Mouse (Mus musculus) left cerebral cortex, adult 8-10 months (tissue): ENCODE data around the gene Slc7a14. TPM values are rescaled to one million over a fixed set of nuclear protein-coding genes. Genes with fewer than 3 reads are reported as not detected.

Experiments used
- DNase-seq, 2 experiments: peaks; one replicate each; pipeline ENCODE4 v3.0.0; 2022; ENCODE audit warnings: low spot score in 2 of 2
- total RNA-seq, 4 experiments: library from RNA; stranded (reverse); gene quantifications; 2 replicates each; pipeline ENCODE4 v1.2.4; 2022

The Slc7a14 gene
- total RNA-seq, 4 experiments from 2014 or later: 58.9 to 67.3 (median 61.7) TPM

- DNase-seq: no peak
These were observed 48.7 kb downstream of the Slc7a14 start for GRCm38 (mm10) chr3:31261418-31262014.

DNA sequence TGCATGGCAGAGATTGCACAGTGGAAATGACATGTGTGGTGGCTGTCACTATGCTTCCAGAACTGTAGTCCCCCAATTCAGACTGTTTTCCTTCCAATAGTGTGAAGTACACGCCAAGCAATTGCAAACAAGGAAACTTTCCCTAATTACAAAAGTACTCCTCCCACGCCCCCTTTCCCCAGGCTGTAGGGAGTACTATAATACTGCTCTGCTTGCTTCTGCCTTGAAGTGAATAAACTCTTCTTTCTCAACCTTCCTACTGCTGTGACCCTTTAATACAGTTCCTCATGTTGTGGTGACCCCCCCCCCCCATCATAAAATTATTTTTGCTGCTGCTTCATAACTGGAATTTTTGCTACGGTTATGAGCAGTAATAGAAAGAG, 49.2 kb downstream of the Slc7a14 start:
- DNase-seq: no peak

- DNase-seq: no peak
These were observed 49.7 kb downstream of the Slc7a14 start for GRCm38 (mm10) chr3:31260329-31260963.

GRCm38 (mm10) chr3:31259553-31260255, 50.5 kb downstream of the Slc7a14 start:
- DNase-seq: no peak

GRCm38 (mm10) chr3:31254427-31254826, 55.8 kb downstream of the Slc7a14 start:
- DNase-seq: peak in 1 of 2 experiments; percentile 90

DNA sequence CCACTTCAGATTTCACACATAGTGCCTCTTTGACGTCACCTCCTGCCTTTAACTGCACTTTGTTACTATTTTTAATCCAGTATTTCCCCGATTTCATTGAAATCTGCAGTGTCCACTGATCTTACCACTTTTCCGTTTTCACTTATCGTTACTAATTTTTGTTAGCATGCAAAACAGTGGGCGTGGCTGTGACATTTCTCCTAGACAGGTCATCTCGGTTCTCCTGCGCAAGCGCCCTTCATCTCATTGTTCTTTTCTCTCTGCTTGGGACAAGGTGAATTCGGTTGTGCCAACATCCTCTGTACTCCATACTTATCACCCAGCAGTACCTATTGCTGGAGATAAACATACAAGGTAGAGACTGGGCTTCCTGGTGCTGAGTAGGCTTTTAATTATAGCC, 56.3 kb downstream of the Slc7a14 start:
- DNase-seq: no peak

DNA sequence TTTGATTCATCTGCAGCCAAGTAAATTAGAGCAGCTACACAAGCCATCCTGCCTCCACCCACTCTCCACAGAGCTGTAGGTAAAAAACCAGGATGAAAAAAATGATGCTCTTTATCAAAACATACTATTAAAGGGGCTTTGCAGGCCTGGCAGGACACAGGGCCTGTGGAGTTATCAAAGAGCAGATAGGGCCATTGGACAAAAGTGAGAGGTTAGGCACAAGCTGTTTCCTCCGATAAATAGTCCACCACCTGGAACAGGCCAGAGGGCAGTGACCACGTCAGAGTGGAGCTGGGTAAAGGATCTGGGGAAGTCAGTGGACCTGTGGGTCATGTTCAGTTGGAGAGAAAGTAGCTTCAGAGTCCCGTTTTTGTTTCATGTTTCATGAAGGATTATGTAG, 57.6 kb downstream of the Slc7a14 start:
- no peak for DNase-seq

GRCm38 (mm10) chr3:31243478-31243877, 66.7 kb downstream of the Slc7a14 start:
- no peak for DNase-seq

DNA sequence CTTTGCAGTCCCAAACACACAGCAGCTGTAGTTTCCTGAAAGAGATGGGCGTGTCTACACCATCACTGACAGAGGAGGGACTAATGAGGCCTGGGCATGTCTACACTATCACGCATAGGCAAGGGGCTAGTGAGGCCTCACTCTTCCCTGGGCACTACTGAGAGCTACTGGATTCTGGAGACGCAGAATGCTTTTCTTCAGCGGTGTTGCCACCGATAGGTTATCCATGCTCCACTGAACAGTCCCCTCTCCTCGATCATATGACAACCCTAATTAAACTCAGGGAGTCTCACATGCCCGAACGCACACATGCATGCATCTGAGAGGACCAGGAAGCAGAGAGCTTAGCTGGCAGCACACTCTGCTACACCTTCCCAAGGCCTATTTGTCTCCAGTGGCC, 69.3 kb downstream of the Slc7a14 start:
- no peak for DNase-seq

GRCm38 (mm10) chr3:31239645-31240044, 70.5 kb downstream of the Slc7a14 start:
- DNase-seq: no peak

- DNase-seq: no peak
These were observed 72.2 kb downstream of the Slc7a14 start for GRCm38 (mm10) chr3:31237936-31238335.

DNA sequence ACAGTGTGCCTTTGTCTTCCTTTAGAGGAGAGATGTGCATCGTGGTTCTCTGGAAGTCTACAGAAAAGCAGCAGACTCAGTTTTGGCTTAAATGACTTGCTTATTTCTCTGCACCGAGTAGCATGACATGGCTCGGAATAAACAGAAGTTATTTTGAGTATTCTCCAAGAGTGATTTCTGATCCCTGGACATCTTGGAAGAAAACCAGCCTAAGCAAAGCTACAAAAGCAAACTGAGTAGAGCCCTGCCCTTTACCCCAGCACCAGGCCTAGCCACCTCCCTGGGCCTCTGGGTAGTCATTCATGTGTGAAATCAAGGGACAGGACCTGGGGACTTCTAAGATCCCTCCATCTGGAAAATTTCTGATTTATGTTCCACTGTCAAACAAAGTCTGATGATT, 74.0 kb downstream of the Slc7a14 start:
- no peak for DNase-seq

DNA sequence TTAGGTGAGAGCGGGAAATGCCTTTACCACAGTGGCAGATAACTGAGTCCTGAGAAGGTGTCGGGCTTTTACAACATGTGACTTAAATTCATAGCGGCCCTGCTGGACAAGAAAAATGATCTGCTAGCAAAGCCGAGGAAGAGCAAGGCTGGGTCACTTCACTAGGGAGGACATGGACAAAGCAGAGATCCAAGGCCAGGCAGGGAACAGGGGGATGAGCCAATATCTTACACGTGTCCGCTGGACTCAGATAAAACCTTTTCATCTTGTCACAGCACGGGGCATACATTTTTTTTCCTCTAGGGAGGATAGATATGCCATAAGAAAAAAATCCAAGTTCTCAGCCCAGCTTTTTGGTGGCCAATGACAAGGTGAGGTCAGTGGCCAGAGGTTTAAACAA, 75.8 kb downstream of the Slc7a14 start:
- DNase-seq: no peak

GRCm38 (mm10) chr3:31233746-31234312, 76.3 kb downstream of the Slc7a14 start:
- no peak for DNase-seq

DNA sequence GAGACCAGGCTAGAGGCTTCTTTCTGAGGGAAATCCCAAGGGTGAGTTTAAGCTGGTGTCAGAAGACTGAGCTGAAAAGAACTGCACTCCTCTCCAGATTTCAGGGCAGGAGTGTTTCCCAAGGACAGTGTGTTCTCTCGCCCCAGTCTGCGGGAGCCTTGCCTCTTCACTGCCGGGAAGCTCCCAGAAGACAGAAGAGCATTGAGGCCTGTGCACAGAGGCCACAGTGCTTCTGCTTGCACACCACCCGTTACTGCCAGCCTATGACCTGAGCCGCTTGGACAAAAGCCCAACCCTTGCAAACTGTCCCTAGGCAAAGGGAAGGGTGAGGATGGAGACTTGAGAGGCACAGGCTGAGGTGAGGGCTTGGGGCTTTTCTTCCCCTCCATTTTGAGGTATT, 80.9 kb downstream of the Slc7a14 start:
- no peak for DNase-seq

DNA sequence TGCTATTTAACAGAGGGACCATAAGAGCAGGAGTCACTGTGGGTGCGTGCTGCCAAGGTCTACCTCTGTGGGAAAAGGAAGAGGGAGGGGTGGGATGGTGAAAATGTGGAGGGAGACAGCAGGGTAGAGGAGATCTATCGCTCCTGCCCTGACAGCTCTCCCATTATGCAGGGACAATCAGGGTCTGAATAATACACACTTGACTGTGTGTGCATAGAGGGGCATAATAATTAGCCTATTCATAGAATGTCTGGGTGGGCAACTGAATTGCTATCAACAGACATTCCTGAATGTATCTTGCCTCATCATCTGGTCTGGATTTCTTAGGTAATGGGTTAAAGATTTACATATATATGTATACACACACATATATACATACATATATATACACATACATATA, 81.7 kb downstream of the Slc7a14 start:
- DNase-seq: no peak

GRCm38 (mm10) chr3:31223551-31223950, 86.6 kb downstream of the Slc7a14 start:
- no peak for DNase-seq

DNA sequence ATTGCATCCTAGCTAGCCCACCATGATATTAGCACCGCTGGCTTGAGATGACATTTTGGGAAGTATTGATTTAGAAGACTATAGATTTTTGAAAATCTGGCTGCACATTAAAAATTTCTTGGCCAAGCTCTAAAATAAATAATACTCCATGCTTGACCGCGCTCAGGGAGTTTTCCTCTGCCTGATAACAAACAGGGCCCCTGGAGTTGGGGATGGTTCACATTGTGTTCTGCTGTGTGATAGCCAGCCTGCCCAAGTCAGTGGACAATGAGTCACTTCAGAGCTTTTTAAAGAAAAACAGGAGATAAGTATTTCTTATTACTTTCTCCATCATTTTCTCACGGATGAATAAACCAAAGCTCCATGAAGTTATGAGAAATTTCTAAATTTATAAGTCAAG, 90.1 kb downstream of the Slc7a14 start:
- DNase-seq: no peak

DNA sequence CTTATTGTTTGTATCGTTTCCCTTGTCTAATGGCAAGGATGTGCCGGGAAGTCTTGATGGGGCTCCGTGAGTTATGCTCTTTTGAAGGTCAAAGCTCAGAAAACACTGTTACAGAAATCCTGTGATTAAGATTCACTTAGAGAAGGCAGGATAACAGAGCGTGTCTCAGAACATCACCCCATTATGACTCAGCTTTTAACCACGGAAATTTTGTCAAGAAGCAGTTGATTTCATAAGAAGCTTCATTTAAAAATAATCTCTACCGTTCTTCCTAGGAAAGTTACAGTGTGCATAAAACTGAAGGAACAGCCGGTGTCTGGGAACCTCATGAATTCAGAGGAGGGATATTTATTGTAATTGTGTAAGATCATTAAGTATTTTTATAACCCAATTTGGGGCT, 90.7 kb downstream of the Slc7a14 start:
- DNase-seq: no peak

- no peak for DNase-seq
These were observed 92.7 kb downstream of the Slc7a14 start for GRCm38 (mm10) chr3:31217523-31217922.

DNA sequence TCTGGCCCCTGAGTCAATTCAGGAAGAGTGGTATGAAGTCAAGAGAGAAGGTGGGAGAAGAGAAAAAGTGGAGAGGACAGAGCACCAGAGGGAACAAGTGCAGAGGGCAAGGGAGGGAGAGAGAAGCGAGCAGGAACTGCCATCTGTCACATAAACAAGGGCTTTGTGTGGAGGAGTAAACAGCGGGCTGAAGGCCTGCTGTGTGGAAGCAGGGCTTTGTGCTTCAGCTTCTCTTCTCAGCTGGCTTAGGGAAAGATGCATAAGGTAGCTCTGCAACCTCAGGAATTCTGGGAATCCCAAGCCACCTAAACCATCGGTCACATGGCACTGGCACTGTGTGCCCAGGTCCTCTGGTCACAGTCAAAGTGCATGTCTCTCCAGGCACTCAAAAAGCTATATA, 96.4 kb downstream of the Slc7a14 start:
- peak in 1 of 2 experiments; percentile 39 for DNase-seq

GRCm38 (mm10) chr3:31212205-31213038, 97.8 kb downstream of the Slc7a14 start:
- DNase-seq: no peak
